Mouse (Mus musculus) splenic B cell, adult 2 months (primary cell): ENCODE data around the gene Tchhl1.
"Not testable (repeated sequence)": the region's sequence is repeated elsewhere in the genome, so short reads cannot be mapped to it uniquely, and the experiment has no call there.

Experiments
- DNase-seq: peaks from one replicate; pipeline ENCODE4 v3.0.0-alpha.2; 2011; ENCODE audit warnings: low read depth, low spot score
- H3K27me3 ChIP-seq: 2 replicates; pipeline ENCODE4 v1.6.1; 2012; ENCODE audit warnings: mild to moderate bottlenecking, low read length, moderate library complexity, mixed read lengths; ENCODE audit not compliant: control insufficient read depth, poor library complexity, insufficient read depth, severe bottlenecking
- H3K36me3 ChIP-seq: 2 replicates; pipeline ENCODE4 v1.6.1; 2012; ENCODE audit warnings: mild to moderate bottlenecking, low read length, moderate library complexity, mixed read lengths; ENCODE audit not compliant: control insufficient read depth, poor library complexity, insufficient read depth, severe bottlenecking

The Tchhl1 gene

DNA sequence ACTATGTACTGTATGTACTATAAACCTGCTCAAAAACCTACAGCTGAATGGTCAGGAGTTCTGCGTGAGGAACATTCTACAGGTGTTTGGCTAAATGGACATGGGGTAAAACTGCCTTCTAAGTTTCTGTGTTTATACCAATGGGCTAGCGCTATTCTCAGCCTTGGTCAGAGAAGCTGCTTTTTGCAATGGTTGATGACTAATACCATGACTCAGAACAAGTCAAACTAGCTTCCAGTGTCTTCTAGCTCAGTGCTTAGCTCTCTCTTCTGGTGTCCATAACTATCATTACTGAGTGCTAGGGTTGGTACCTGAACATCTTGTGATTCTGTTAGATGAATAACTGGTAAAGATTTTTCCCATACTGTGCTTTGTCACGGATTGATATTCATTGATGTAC, 17.1 kb downstream of the Tchhl1 start:
- no peaks in the 10 kb centered on the region; the same call in 1 of the 2 replicates for H3K27me3 ChIP-seq
- no peaks in the 10 kb centered on the region for H3K36me3 ChIP-seq
- DNase-seq: no peak

DNA sequence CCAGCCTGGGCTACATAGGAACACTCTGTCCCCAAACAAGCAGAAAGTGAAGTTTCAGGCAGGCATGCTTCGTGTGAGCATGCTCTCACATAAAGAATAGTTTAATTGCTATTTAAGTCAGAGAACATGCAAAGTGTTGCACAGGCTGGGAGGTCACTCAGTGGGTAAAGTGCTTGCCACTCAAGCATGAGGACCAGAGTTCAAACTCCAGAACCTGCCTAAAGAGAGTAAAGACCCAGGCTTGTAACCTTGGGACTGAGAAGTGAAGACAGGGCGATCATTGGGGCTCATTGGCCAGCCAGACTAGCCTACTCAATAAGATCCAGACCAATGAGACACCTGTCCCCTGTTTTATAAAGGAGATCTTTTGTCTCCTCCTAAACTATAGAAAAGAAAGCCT, 20.0 kb downstream of the Tchhl1 start:
- no peak for DNase-seq
- H3K36me3 ChIP-seq: no peaks in the 10 kb centered on the region
- H3K27me3 ChIP-seq: no peaks in the 10 kb centered on the region; the same call in 1 of the 2 replicates

DNA sequence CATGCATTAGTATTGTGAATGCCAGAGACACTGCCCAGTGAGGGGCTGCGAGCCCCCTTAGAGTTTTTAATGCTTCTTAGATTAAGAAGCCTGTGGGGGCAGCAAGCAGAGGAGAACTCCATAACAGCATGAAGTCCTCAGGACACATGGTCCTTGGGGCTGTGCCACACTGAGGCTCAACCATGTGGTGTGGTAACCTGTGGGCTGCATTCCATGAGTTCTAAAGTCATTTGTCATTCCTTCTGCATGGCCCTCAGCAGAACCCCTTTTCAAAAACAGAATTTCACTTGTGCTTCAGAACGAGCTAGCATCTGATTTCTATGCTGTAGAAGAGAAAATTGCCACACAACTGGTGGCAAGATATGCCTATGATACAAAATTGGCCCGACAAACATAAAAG, 23.6 kb downstream of the Tchhl1 start:
- Histone ChIP-seq H3K27me3 (no peaks in the 10 kb centered on the region; the same call in 1 of the 2 replicates), H3K36me3 (no peaks in the 10 kb centered on the region)
- DNase-seq: no peak

DNA sequence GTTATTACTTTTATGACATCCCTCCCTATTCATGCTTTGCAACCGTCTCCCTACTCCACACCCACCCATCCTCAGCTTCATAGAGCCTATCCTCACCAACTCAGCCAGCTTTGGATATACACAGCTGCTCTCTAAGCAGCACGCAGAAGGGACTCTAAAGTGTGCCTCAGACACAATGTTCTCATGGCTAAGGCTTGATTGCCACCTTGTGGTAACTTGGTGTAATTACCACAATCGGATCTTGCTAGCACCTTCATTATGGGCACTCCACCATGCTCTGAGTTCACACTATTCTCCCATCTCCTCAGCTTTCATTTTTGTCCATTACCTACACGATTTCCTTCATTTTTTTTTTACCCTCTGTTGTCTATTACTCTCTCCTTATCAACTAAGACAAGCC, 25.4 kb downstream of the Tchhl1 start:
- Histone ChIP-seq H3K27me3 (no peaks in the 10 kb centered on the region), H3K36me3 (no peaks in the 10 kb centered on the region)
- peak; percentile 84 for DNase-seq

DNA sequence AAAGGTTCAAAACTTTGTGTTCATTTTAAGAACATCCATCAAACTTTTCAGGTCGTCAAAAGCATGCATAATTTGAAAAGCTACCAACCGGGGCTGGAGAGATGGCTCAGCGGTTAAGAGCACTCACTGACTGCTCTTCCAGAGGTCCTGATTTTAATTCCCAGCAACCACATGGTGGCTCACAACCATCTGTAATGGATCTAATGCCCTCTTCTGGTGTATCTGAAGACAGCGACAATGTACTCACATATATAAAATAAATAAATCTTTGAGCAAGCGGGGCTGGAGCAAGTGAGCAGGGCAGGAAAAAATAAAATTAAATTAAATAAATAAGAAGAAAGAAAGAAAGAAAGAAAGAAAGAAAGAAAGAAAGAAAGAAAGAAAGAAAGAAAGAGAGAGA, 26.2 kb downstream of the Tchhl1 start:
- not testable (repeated sequence) for H3K36me3 ChIP-seq, DNase-seq, H3K27me3 ChIP-seq

DNA sequence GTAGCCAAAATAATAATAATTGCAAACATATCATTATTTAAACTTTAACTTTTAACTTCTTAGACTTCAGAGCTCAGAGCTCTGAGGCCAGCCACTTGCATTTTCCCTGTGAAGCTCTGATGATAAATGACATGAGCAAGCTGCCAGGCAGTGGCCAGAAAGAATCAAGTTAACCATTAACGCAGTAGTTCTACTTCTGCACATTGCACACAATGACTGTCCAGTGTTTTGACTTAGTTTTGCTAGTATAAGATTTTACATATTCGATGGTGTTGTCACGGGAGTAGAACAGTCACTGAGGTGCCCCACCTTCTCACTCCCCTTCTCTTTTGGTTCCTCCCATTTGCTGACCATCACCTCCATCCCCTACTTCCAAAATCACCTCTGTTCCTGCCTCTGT, 28.6 kb downstream of the Tchhl1 start:
- no peak for DNase-seq
- Histone ChIP-seq H3K36me3 (no peaks in the 10 kb centered on the region), H3K27me3 (no peaks in the 10 kb centered on the region)

DNA sequence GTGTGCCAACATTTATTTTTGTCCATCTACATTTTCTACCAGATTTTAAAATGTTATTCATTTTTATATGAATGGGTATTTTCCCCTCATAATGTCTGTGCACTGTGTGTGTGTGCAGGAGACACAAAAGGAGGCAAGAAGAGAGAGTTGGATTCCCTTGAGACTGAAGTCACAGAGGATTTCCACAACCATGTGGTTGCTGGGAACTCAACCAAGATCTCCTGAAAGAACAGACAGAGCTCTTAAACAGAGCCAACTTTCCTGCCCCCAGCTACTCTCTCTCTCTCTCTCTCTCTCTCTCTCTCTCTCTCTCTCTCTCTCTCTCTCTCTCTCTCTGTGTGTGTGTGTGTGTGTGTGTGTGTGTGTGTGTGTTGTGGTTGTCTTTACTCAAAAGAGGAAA, 30.6 kb downstream of the Tchhl1 start:
- no peak for DNase-seq
- no peaks in the 10 kb centered on the region for H3K36me3 ChIP-seq
- no peaks in the 10 kb centered on the region for H3K27me3 ChIP-seq

DNA sequence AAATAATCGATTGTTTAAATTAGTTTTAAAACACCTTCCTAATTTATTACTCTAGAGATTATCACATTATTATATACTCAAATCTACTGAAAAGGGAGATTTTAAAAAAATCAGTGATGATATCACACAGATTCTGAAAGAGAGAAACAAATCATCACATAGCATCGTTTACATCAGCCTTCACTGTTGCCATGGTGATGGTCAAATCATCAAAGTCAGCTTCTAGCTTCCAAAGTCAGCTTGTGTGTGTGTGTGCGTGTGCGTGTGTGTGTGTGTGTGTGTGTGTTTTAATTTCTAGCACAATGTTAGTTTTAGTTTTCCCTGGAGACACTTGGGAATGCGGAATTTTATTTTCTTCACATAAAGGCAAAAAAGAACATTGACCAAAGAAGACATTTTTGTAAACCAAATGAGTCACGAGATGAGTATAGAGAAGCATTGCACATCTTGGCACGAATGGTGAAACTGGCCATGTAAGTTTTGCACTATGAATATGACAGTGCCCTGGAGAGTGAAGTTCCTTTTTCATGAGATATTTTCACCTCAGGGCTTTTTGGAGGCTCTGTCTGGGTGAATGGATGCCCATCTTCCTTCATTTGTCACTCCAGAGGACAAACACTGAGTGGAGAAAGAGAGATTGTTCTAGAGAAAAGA, 36.1 kb downstream of the Tchhl1 start:
- H3K27me3 ChIP-seq: no peaks in the 10 kb centered on the region
- DNase-seq: peak; percentile 52
- H3K36me3 ChIP-seq: no peaks in the 10 kb centered on the region

DNA sequence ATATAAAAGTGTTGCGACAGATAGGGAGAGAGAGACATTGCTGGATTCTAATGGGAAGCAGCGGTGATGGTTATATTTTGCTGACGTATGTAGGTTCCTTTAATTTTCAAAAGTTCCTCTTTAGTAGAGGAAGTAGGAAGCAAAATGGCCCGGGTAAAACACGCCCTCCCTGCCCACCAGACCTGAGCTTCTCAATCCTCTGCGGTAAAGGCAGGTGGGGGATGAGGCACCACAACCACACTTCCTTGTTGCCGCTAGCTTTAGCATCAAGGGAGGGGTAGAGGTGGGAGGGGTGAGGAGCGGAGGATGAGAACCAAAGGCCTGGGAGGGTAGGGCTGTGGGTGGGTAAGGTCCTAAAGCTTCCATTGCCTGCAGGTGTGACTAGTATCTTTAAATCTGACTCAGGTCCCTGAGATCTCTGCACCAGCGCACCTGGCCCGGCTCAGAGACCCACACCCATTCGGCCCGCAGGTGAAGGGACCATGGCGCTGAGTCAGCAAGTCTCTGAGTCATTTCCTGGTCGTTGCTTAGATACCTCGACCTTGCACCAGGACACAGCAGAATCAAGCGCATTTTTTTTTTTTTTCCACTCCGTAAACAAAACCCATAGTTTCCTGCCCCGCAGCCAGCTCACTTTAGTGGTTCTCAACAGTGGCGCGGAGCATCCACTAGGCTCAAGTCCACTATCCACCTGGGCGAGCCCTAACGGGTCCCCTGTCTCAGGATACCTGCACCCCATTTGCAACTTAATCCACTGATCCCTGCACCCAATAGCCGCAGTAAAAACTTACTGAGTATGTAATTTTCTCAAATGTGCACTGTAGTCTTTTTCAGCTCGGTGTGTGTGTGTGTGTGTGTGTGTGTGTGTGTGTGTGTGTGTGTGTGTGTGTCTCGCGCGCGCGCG, 37.7 kb downstream of the Tchhl1 start:
- Histone ChIP-seq H3K27me3 (no peaks in the 10 kb centered on the region), H3K36me3 (no peaks in the 10 kb centered on the region)
- DNase-seq: peak; percentile 95

DNA sequence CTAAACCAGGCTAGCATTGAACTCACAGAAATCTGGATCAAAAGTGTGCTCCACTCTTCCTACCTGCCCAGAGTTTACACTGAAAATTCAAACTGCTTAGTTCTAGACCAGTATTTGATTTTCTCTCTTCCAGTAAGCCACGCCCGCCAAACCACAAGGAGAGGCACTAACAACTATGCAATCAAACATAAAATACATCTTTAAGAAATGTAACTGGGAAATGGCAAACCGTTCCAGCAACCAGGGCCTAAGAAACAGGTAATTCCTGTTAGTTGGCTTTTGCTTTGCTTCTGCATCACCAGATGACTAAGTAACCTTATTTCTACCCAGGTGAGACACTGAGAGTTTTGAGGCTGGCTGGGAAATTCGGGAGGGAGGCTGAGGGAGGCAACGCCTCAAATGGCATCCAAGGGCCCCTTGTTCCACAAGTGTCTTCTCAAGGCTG, 38.3 kb downstream of the Tchhl1 start:
- no peak for DNase-seq
- no peaks in the 10 kb centered on the region for H3K36me3 ChIP-seq

DNA sequence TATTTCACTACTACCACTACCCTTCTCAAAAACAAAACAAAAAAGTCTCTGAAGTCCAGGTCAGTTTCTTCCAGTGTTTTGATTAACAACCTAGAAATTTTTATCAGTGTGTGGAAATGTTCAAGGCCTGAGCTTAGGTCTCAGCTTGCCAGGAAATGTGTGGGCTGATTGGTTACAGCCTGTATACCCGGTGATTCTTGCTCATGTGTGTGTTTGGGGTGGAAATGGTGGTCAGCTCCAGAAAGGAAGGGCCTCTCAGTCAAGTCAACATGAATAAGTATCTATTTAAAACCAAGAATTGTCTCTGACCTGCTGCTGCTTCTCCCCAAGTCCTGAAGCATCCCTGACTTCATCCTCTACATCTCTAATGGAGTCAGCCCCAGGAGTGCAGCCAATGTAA, 40.7 kb downstream of the Tchhl1 start:
- Histone ChIP-seq H3K27me3 (no peaks in the 10 kb centered on the region), H3K36me3 (no peaks in the 10 kb centered on the region)
- DNase-seq: no peak

More for the DNA sequence above, 38.3 kb downstream of the Tchhl1 start:
- no peaks in the 10 kb centered on the region for H3K27me3 ChIP-seq

DNA sequence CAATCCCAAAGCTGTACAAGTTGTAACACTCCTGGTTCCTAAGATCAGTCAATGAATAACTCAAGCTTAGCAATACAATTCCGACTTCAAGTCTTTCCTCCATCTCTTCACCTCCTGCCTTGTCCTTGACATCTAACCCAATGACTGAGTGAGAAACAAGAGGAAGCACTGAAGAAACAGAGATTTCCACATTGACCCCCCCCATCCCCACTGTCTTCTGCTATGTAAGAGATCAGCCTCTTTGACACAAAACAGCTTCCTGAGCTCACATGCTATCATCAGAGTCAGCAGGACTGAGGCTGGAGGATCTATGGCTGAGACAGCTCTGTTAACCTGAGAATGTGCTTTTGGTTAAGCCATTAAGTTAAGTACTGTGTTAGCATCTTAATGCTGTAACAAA, 42.5 kb downstream of the Tchhl1 start:
- DNase-seq: no peak
- no peaks in the 10 kb centered on the region for H3K27me3 ChIP-seq
- H3K36me3 ChIP-seq: no peaks in the 10 kb centered on the region

DNA sequence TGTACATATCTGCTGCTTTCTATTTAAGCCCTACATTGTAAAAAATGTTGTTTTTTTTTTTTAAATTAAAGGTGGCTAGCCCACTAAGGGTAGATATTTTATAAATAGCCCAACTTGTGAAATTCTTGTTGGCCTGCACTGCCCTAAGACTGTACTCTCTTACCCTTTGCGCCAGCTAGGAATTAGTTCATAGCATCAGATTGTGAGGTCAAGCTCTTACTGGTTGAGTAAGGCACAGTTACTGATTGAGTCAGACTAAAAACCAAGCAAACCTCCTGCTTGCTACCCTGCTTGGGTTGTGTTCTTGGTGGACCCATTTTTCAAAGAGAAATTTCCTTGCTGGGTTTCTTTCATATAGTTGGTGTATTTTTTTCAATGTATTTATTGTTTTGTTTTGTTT, 43.2 kb downstream of the Tchhl1 start:
- H3K27me3 ChIP-seq: no peaks in the 10 kb centered on the region
- no peak for DNase-seq
- H3K36me3 ChIP-seq: no peaks in the 10 kb centered on the region

DNA sequence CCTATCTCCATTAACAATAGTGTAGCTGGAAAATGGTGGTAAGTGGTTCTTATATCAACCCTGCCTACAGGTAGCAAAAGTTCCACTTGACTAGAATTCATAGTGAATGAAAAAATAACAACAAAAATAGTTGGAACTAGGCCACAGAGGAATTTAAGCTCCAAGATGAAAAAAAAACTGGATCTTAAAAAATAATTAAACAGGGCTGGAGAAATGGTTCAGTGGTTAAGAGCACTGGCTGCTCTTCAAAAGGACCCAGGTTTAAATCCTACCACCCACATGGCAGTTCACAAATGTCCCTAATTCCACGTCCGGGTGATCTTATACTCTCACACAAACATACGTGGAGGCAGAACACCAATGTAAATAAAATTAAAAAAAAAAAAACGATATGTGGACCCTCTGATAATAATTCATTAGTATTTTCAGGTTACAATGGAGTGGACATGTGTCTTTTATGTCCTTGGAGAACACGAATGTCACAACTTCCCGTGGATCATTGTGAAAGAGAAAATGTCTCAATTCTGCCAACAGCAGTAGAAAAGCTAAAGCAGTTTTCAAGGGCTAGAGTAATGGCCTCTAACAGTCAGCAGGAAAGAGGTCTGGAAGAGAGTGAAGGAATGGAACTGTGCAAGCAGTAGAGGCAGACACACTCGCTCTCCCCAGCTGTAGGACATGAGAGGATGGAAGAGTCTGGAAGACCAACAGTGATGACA, 44.0 kb downstream of the Tchhl1 start:
- no peak for DNase-seq
- Histone ChIP-seq H3K27me3 (no peaks in the 10 kb centered on the region), H3K36me3 (no peaks in the 10 kb centered on the region)

DNA sequence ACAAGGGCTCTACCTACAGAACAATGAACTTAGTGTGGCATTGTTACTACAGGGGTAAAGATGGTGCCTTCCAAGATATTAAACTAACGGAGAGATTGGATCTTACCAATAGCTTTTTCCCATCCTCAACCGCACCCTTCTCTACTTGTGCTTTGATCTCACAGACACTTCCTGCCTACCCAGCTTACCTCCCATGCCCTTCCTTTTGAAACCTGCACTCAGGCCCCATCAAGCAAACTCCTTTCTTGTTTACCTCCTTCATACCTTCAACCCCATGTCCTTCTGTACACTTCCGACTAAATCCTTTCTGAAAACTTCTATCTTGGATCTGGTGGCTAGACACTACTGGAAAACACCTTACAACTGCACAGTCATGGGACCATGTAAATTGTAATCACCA, 46.1 kb downstream of the Tchhl1 start:
- H3K27me3 ChIP-seq: no peaks in the 10 kb centered on the region
- H3K36me3 ChIP-seq: no peaks in the 10 kb centered on the region
- no peak for DNase-seq
